Mouse (Mus musculus) MEL (cell line): Measurements from ENCODE around the gene Atxn7l1. TPM values are rescaled to one million over a fixed set of nuclear protein-coding genes. Genes with fewer than 3 reads are reported as not detected.

Experiments
- DNase-seq: peaks from one replicate; pipeline ENCODE4 v3.0.0; 2011; ENCODE audit warnings: low read depth, low spot score
- H3K27ac ChIP-seq: 2 replicates; pipeline ENCODE4 v1.5.1; 2012; ENCODE audit warnings: low read depth, mild to moderate bottlenecking, control low read depth, low read length, moderate library complexity; ENCODE audit not compliant: control insufficient read depth
- H3K27me3 ChIP-seq, 2 experiments: fragments of 150-350 bp in 1 of 2; sonication (generic) in 1 of 2; 2 replicates each; pipeline ENCODE4 v1.6.1; 2012; ENCODE audit warnings: low read length in 2 of 2, mild to moderate bottlenecking in 2 of 2, improper control_type of control experiment in 1 of 2, moderate library complexity in 1 of 2; ENCODE audit not compliant: insufficient read depth in 2 of 2, control insufficient read depth in 1 of 2
- H3K36me3 ChIP-seq, 2 experiments: 2 replicates each; pipeline ENCODE4 v1.6.1; 2012 to 2014; ENCODE audit warnings: low read length in 2 of 2, improper control_type of control experiment in 1 of 2, inconsistent platforms in 1 of 2, mild to moderate bottlenecking in 1 of 2; ENCODE audit not compliant: insufficient read depth in 2 of 2, control insufficient read depth in 1 of 2
- H3K4me1 ChIP-seq, 2 experiments: fragments of 150-350 bp in 1 of 2; sonication (generic) in 1 of 2; 2 replicates each; pipeline ENCODE4 v1.6.1; 2012; ENCODE audit warnings: low read length in 2 of 2, improper control_type of control experiment in 1 of 2, mild to moderate bottlenecking in 1 of 2; ENCODE audit not compliant: insufficient read depth in 2 of 2, control insufficient read depth in 1 of 2
- H3K4me3 ChIP-seq, 2 experiments: fragments of 150-350 bp in 1 of 2; sonication (generic) in 1 of 2; 2 replicates each; pipeline ENCODE4 v1.5.1; 2012; ENCODE audit warnings: low read depth in 2 of 2, low read length in 2 of 2, mild to moderate bottlenecking in 2 of 2, moderate library complexity in 2 of 2, control low read depth in 1 of 2, improper control_type of control experiment in 1 of 2; ENCODE audit not compliant: control insufficient read depth in 1 of 2, insufficient read depth in 1 of 2
- H3K79me2 ChIP-seq: 2 replicates; pipeline ENCODE4 v1.6.1; 2012; ENCODE audit warnings: mild to moderate bottlenecking, low read length, moderate library complexity; ENCODE audit not compliant: control insufficient read depth, poor library complexity, insufficient read depth
- H3K9ac ChIP-seq: 2 replicates; pipeline ENCODE4 v1.6.1; 2012; ENCODE audit warnings: low read depth, mild to moderate bottlenecking, control low read depth, low read length, moderate library complexity; ENCODE audit not compliant: control insufficient read depth, poor library complexity, severe bottlenecking
- H3K9me3 ChIP-seq: fragments of 150-350 bp; sonication (generic); replicated peaks from 2 replicates; pipeline ENCODE4 v1.6.1; 2012; ENCODE audit warnings: mild to moderate bottlenecking, low read length, improper control_type of control experiment, moderate library complexity; ENCODE audit not compliant: insufficient read depth
- CHD1 ChIP-seq: IDR thresholded peaks from 2 replicates; pipeline ENCODE4 v1.6.1; 2012; ENCODE audit warnings: low read depth, mild to moderate bottlenecking, inconsistent platforms, low read length, improper control_type of control experiment
- CHD2 ChIP-seq: IDR thresholded peaks from 2 replicates; pipeline ENCODE4 v1.6.1; 2011; ENCODE audit warnings: low read length, improper control_type of control experiment
- CTCF ChIP-seq, 3 experiments: IDR thresholded peaks in 2 of 3; conservative IDR thresholded peaks in 1 of 3; 2 replicates each; pipeline ENCODE4 v1.5.1; 2011 to 2012; ENCODE audit warnings: low read length in 3 of 3, low read depth in 2 of 3, mild to moderate bottlenecking in 2 of 3, improper control_type of control experiment in 1 of 3, inconsistent platforms in 1 of 3, mixed read lengths in 1 of 3, moderate library complexity in 1 of 3; ENCODE audit not compliant: control insufficient read depth in 1 of 3, insufficient read depth in 1 of 3, poor library complexity in 1 of 3, severe bottlenecking in 1 of 3
- E2F4 ChIP-seq: IDR thresholded peaks from 2 replicates; pipeline ENCODE4 v1.6.1; 2011; ENCODE audit warnings: low read depth, low read length, improper control_type of control experiment, borderline replicate concordance
- GABPA ChIP-seq: IDR thresholded peaks from 2 replicates; pipeline ENCODE4 v1.6.1; 2012; ENCODE audit warnings: low read depth, mild to moderate bottlenecking, inconsistent platforms, low read length, improper control_type of control experiment, moderate library complexity
- KAT2A ChIP-seq: conservative IDR thresholded peaks from 2 replicates; pipeline ENCODE4 v1.6.1; 2012; ENCODE audit warnings: low read depth, low read length, improper control_type of control experiment, inconsistent platforms
- MAFK ChIP-seq: IDR thresholded peaks from 2 replicates; pipeline ENCODE4 v1.6.1; 2011; ENCODE audit warnings: low read depth, mild to moderate bottlenecking, low read length, improper control_type of control experiment, borderline replicate concordance
- MAZ ChIP-seq: IDR thresholded peaks from 2 replicates; pipeline ENCODE4 v1.6.1; 2012; ENCODE audit warnings: low read depth, mild to moderate bottlenecking, inconsistent platforms, low read length, improper control_type of control experiment
- MXI1 ChIP-seq: IDR thresholded peaks from 2 replicates; pipeline ENCODE4 v1.6.1; 2011; ENCODE audit warnings: mild to moderate bottlenecking, low read depth, low read length, improper control_type of control experiment
- MYB ChIP-seq: IDR thresholded peaks from 2 replicates; pipeline ENCODE4 v1.6.1; 2011; ENCODE audit warnings: mild to moderate bottlenecking, low read depth, low read length, improper control_type of control experiment
- NELFE ChIP-seq: IDR thresholded peaks from 2 replicates; pipeline ENCODE4 v1.6.1; 2011; ENCODE audit warnings: low read depth, low read length, improper control_type of control experiment
- NRF1 ChIP-seq: IDR thresholded peaks from 2 replicates; pipeline ENCODE4 v1.6.1; 2014; ENCODE audit warnings: low read depth, mild to moderate bottlenecking, inconsistent platforms, low read length, improper control_type of control experiment, moderate library complexity; ENCODE audit not compliant: poor library complexity, insufficient read depth, severe bottlenecking
- POLR2AphosphoS2 ChIP-seq: IDR thresholded peaks from 2 replicates; pipeline ENCODE4 v1.6.1; 2011; ENCODE audit warnings: low read length, improper control_type of control experiment
- POLR2AphosphoS5 ChIP-seq: IDR thresholded peaks from 2 replicates; pipeline ENCODE4 v1.6.1; 2012; ENCODE audit warnings: low read depth, borderline replicate concordance, mild to moderate bottlenecking, inconsistent platforms, low read length, moderate library complexity, mixed read lengths
- RAD21 ChIP-seq: IDR thresholded peaks from 2 replicates; pipeline ENCODE4 v1.6.1; 2011; ENCODE audit warnings: mild to moderate bottlenecking, low read depth, low read length, improper control_type of control experiment
- RCOR1 ChIP-seq: IDR thresholded peaks from 2 replicates; pipeline ENCODE4 v1.6.1; 2012; ENCODE audit warnings: low read depth, mild to moderate bottlenecking, inconsistent platforms, low read length, improper control_type of control experiment
- SIN3A ChIP-seq: IDR thresholded peaks from 2 replicates; pipeline ENCODE4 v1.6.1; 2012; ENCODE audit warnings: low read length, improper control_type of control experiment, inconsistent platforms
- SMC3 ChIP-seq: IDR thresholded peaks from 2 replicates; pipeline ENCODE4 v1.6.1; 2011; ENCODE audit warnings: low read depth, low read length, improper control_type of control experiment
- TAL1 ChIP-seq: IDR thresholded peaks from 2 replicates; pipeline ENCODE4 v1.6.1; 2012; ENCODE audit warnings: mild to moderate bottlenecking, inconsistent platforms, low read length, moderate library complexity, mixed read lengths
- TBP ChIP-seq: IDR thresholded peaks from 2 replicates; pipeline ENCODE4 v1.8.0; 2011; ENCODE audit warnings: low read depth, low read length, improper control_type of control experiment
- UBTF ChIP-seq: IDR thresholded peaks from 2 replicates; pipeline ENCODE4 v1.6.1; 2012; ENCODE audit warnings: low read depth, mild to moderate bottlenecking, inconsistent platforms, low read length, improper control_type of control experiment, moderate library complexity, borderline replicate concordance; ENCODE audit not compliant: insufficient read depth
- USF1 ChIP-seq: IDR thresholded peaks from 2 replicates; pipeline ENCODE4 v1.6.1; 2014; ENCODE audit warnings: low read depth, mild to moderate bottlenecking, inconsistent platforms, low read length, improper control_type of control experiment, moderate library complexity
- ZC3H11A ChIP-seq: IDR thresholded peaks from 2 replicates; pipeline ENCODE4 v1.6.1; 2012; ENCODE audit warnings: low read depth, mild to moderate bottlenecking, inconsistent platforms, low read length, improper control_type of control experiment
- ZKSCAN1 ChIP-seq: IDR thresholded peaks from 2 replicates; pipeline ENCODE4 v1.6.1; 2012; ENCODE audit warnings: low read depth, mild to moderate bottlenecking, inconsistent platforms, low read length, improper control_type of control experiment, moderate library complexity
- ZMIZ1 ChIP-seq: IDR thresholded peaks from 2 replicates; pipeline ENCODE4 v1.6.1; 2012; ENCODE audit warnings: low read depth, mild to moderate bottlenecking, inconsistent platforms, low read length, improper control_type of control experiment, moderate library complexity
- polyA plus RNA-seq, 2 experiments: library from polyadenylated mRNA; stranded (reverse) in 1 of 2; unstranded in 1 of 2; fragments of >175 nt in 1 of 2; fragments of >200 nt in 1 of 2; gene quantifications; 2 replicates each; pipeline versions ENCODE4 v1.2.1 to v1.2.4; 2012; ENCODE audit warnings: low replicate concordance in 2 of 2, low read depth in 1 of 2; ENCODE audit not compliant: insufficient read length in 2 of 2, insufficient read depth in 1 of 2, missing spikeins in 1 of 2
- total RNA-seq: library from RNA; depleted of rRNA; stranded (reverse); fragments of 300-350 nt; gene quantifications from 2 replicates; pipeline ENCODE4 v1.2.3, GENCODE M21; 2012

The Atxn7l1 gene
- total and polyA plus RNA-seq, 3 experiments, result 11.6 to 50.3 TPM; not detected in 1

GRCm38 (mm10) chr12:33333914-33334313, 186.4 kb downstream of the Atxn7l1 start:
- H3K4me1 ChIP-seq, result peaks cover 26 to 41% of the 10 kb centered on the region in 2 experiments
- H3K36me3 ChIP-seq, result peaks cover 13 to 42% of the 10 kb centered on the region in 2 experiments
- no peaks in the 10 kb centered on the region for H3K79me2 ChIP-seq
- H3K27me3 ChIP-seq, result no peaks in the 10 kb centered on the region
- peak overlapping the region; percentile 69; the same call in 1 of the 2 replicates for H3K27ac ChIP-seq
- DNase-seq, result peak; percentile 82
- no peaks in the 10 kb centered on the region for H3K9me3 ChIP-seq
- H3K9ac ChIP-seq, result no peak overlapping the region
- H3K4me3 ChIP-seq, result no peak overlapping the region
- no peak for TF ChIP-seq USF1
- TF ChIP-seq POLR2AphosphoS5, result no peak
- TF ChIP-seq CHD1, result no peak
- no peak for TF ChIP-seq MAZ
- no peak for TF ChIP-seq MYB
- no peak for TF ChIP-seq NELFE
- peak; percentile 60 for TF ChIP-seq ZC3H11A
- TF ChIP-seq UBTF, result no peak
- no peak for TF ChIP-seq TAL1
- no peak for TF ChIP-seq ZKSCAN1
- TF ChIP-seq GABPA, result no peak
- no peak for TF ChIP-seq KAT2A
- TF ChIP-seq RCOR1, result no peak
- no peak for TF ChIP-seq TBP
- peak; percentile 75 for TF ChIP-seq RAD21
- TF ChIP-seq MAFK, result no peak
- peak; percentile 85 to 98 (median 88) for TF ChIP-seq CTCF (IDR thresholded peaks at IDR 0.05 in 2 of 3, conservative IDR thresholded peaks at IDR 0.05 in 1 of 3; ENCODE audit: control insufficient read depth in 1 of 3, insufficient read depth in 1 of 3, low read depth in 2 of 3, low read length in 3 of 3, poor library complexity in 1 of 3, severe bottlenecking in 1 of 3)
- no peak for TF ChIP-seq NRF1
- TF ChIP-seq SMC3, result peak; percentile 85

GRCm38 (mm10) chr12:33334511-33334910, 187.0 kb downstream of the Atxn7l1 start:
- TF ChIP-seq MYB, result no peak
- TF ChIP-seq ZC3H11A, result no peak
- no peak for TF ChIP-seq KAT2A
- no peak for TF ChIP-seq ZMIZ1
- no peak for TF ChIP-seq CHD2
- no peak for TF ChIP-seq SIN3A
- no peak for TF ChIP-seq CTCF (IDR thresholded peaks at IDR 0.05 in 2 of 3, conservative IDR thresholded peaks at IDR 0.05 in 1 of 3; ENCODE audit: control insufficient read depth in 1 of 3, insufficient read depth in 1 of 3, low read depth in 2 of 3, low read length in 3 of 3, poor library complexity in 1 of 3, severe bottlenecking in 1 of 3)
- no peak for TF ChIP-seq RCOR1
- no peak for TF ChIP-seq ZKSCAN1
- TF ChIP-seq MXI1, result no peak
- no peak for TF ChIP-seq TBP
- TF ChIP-seq MAZ, result no peak
- TF ChIP-seq CHD1, result no peak
- no peak for TF ChIP-seq E2F4
- no peak for TF ChIP-seq POLR2AphosphoS2
- TF ChIP-seq NRF1, result no peak
- TF ChIP-seq RAD21, result no peak
- no peak for TF ChIP-seq USF1
- TF ChIP-seq, all 39 proteins: peak for 0
- H3K4me1 ChIP-seq, result peaks cover 27 to 44% of the 10 kb centered on the region in 2 experiments
- no peak overlapping the region for H3K9ac ChIP-seq
- H3K4me3 ChIP-seq, result no peak overlapping the region
- H3K9me3 ChIP-seq, result no peaks in the 10 kb centered on the region
- peaks cover 11 to 46% of the 10 kb centered on the region in 2 experiments for H3K36me3 ChIP-seq
- DNase-seq, result peak; percentile 51
- peak overlapping the region; percentile 69 for H3K27ac ChIP-seq
- no peaks in the 10 kb centered on the region for H3K27me3 ChIP-seq
- H3K79me2 ChIP-seq, result no peaks in the 10 kb centered on the region
